In genomic region chr19:45741431-45742217, GRCm38 (mm10) we compare ENCODE assay signal across 8 mouse cellular contexts. TPM values are rescaled to one million over a fixed set of nuclear protein-coding genes. Genes with fewer than 3 reads are reported as not detected.
DNase-seq lines count a peak whose midpoint lies in the region; ATAC-seq lines count a peak whose summit lies in the region.
"Had no signal": no experiment of that assay in that cellular context is flagged by ENCODE, and none has a peak within 500 bp of the region (broad histone marks: within the 10 kb centered on the region; RNA-seq: fewer than 3 reads in every experiment).

No protein-coding gene starts in this region.

- peak overlapping the region; percentile 24; the same call in 1 of the 2 replicates for H3K9ac ChIP-seq in kidney, embryonic 16.5 days (replicated peaks; ENCODE audit: low read length)
- H3K9ac ChIP-seq in forebrain, embryonic 11.5 days (ENCODE audit: low read length) = no peak overlapping the region; the same call in 1 of the 2 replicates
- no peak overlapping the region for H3K9ac ChIP-seq in intestine, embryonic 14.5 days (ENCODE audit: low read length)

- peaks cover 45% of the 10 kb centered on the region for H3K4me1 ChIP-seq in kidney, embryonic 16.5 days (ENCODE audit: insufficient read depth, low read length)
- H3K4me1 ChIP-seq in forebrain, embryonic 11.5 days (replicated peaks; ENCODE audit: control insufficient read depth, insufficient read depth, low read length) = peaks cover 26% of the 10 kb centered on the region
- H3K4me1 ChIP-seq in intestine, embryonic 14.5 days (replicated peaks; ENCODE audit: control insufficient read depth, insufficient read depth, low read length) = peaks cover 8% of the 10 kb centered on the region

- no peak overlapping the region for H3K27ac ChIP-seq in kidney, embryonic 16.5 days (ENCODE audit: low read length)
- no peak overlapping the region for H3K27ac ChIP-seq in forebrain, embryonic 11.5 days (ENCODE audit: low read depth, low read length)
- H3K27ac ChIP-seq in intestine, embryonic 14.5 days (ENCODE audit: low read depth) = no peak overlapping the region
- H3K27ac ChIP-seq: left cerebral cortex, adult 2 months had no signal

- peak overlapping the region; percentile 89 for H3K4me2 ChIP-seq in kidney, embryonic 16.5 days (replicated peaks; ENCODE audit: low read depth, low read length)
- peak overlapping the region; percentile 67; the same call in 1 of the 2 replicates for H3K4me2 ChIP-seq in forebrain, embryonic 11.5 days (ENCODE audit: low read depth, low read length, severe bottlenecking)
- no peak overlapping the region for H3K4me2 ChIP-seq in intestine, embryonic 14.5 days (ENCODE audit: low read length)

- no peaks in the 10 kb centered on the region for H3K9me3 ChIP-seq in kidney, embryonic 16.5 days (ENCODE audit: low read length)
- no peaks in the 10 kb centered on the region for H3K9me3 ChIP-seq in forebrain, embryonic 11.5 days (ENCODE audit: control insufficient read depth, low read length)
- H3K9me3 ChIP-seq in intestine, embryonic 14.5 days (ENCODE audit: control insufficient read depth, low read length) = no peaks in the 10 kb centered on the region

- H3K4me3 ChIP-seq in kidney, embryonic 16.5 days (ENCODE audit: low read length) = peak overlapping the region; percentile 57
- peak overlapping the region; percentile 39 for H3K4me3 ChIP-seq in forebrain, embryonic 11.5 days (ENCODE audit: low read depth, low read length)
- H3K4me3 ChIP-seq in intestine, embryonic 14.5 days (ENCODE audit: low read depth, low read length) = 0 out of 2 replicates have a peak overlapping the region, but pooled peaks have one; percentile 40

- 3% methylated on average over 45 of the region's 45 CpGs for WGBS in kidney, embryonic 16.5 days
- WGBS in forebrain, embryonic 11.5 days = 1% methylated on average over 45 of the region's 45 CpGs
- WGBS in intestine, embryonic 14.5 days = 2% methylated on average over 45 of the region's 45 CpGs

- no peak for DNase-seq in kidney, postnatal 10 days
- DNase-seq in forebrain, embryonic 11.5 days (ENCODE audit: low spot score) = peak; percentile 65
- DNase-seq in intestine, embryonic 14.5 days (ENCODE audit: low spot score) = peak; percentile 67
- DNase-seq in neural tube, embryonic 10.5 days (ENCODE audit: extremely low spot score, low spot score) = peak; percentile 57
- no peak for DNase-seq in urinary bladder, postnatal 4 days (ENCODE audit: low spot score in 2 of 2)

- peaks cover 89% of the 10 kb centered on the region for H3K27me3 ChIP-seq in kidney, embryonic 16.5 days (ENCODE audit: insufficient read depth, low read length)
- peaks cover 97% of the 10 kb centered on the region for H3K27me3 ChIP-seq in forebrain, embryonic 11.5 days (ENCODE audit: control insufficient read depth, insufficient read depth, low read length)
- peaks cover 99% of the 10 kb centered on the region for H3K27me3 ChIP-seq in intestine, embryonic 14.5 days (replicated peaks; ENCODE audit: control insufficient read depth, insufficient read depth, low read length)

- no peak for ATAC-seq in kidney, embryonic 16.5 days (ENCODE audit: low FRiP score, low TSS enrichment)
- no peak for ATAC-seq in forebrain, embryonic 11.5 days (replicated peaks; ENCODE audit: low FRiP score)
- no peak for ATAC-seq in intestine, embryonic 14.5 days (replicated peaks; ENCODE audit: low FRiP score, low TSS enrichment, low read depth)
- ATAC-seq in cerebellum, adult (ENCODE audit: insufficient number of reproducible peaks, low FRiP score, low TSS enrichment) = no peak

- no peaks in the 10 kb centered on the region for H3K36me3 ChIP-seq in kidney, embryonic 16.5 days (ENCODE audit: insufficient read depth, low read length)
- no peaks in the 10 kb centered on the region for H3K36me3 ChIP-seq in forebrain, embryonic 11.5 days (ENCODE audit: control insufficient read depth, insufficient read depth, low read length)
- H3K36me3 ChIP-seq in intestine, embryonic 14.5 days (ENCODE audit: control insufficient read depth, insufficient read depth, low read length) = no peaks in the 10 kb centered on the region

RNA-seq across cellular contexts. Expression of gene Fgf8, which starts 1.1 kb away (rescaled TPM):
- polyA plus RNA-seq in kidney, embryonic 16.5 days (2015; fragmentation: Nextera tagmentation; extraction: Ambion mirVana) = 13.0 and 15.5 TPM in 2 replicates
- polyA plus RNA-seq in forebrain, embryonic 11.5 days (2014; fragmentation: Nextera tagmentation; extraction: Ambion mirVana) = 18.3 and 22.2 TPM in 2 replicates
- not detected in 2 replicates for polyA plus RNA-seq in intestine, embryonic 14.5 days (2014; fragmentation: Nextera tagmentation; extraction: Ambion mirVana)

RNA-seq across cellular contexts. Expression of gene Npm3, which starts 7.8 kb away (rescaled TPM):
- 16.3 and 18.1 TPM in 2 replicates for polyA plus RNA-seq in kidney, embryonic 16.5 days (2015; fragmentation: Nextera tagmentation; extraction: Ambion mirVana)
- polyA plus RNA-seq in forebrain, embryonic 11.5 days (2014; fragmentation: Nextera tagmentation; extraction: Ambion mirVana) = 13.1 and 18.2 TPM in 2 replicates
- 16.3 and 16.7 TPM in 2 replicates for polyA plus RNA-seq in intestine, embryonic 14.5 days (2014; fragmentation: Nextera tagmentation; extraction: Ambion mirVana)

RNA-seq across cellular contexts. Expression of gene Mgea5, which starts 42.0 kb away (rescaled TPM):
- polyA plus RNA-seq in kidney, embryonic 16.5 days (2015; fragmentation: Nextera tagmentation; extraction: Ambion mirVana) = 42.9 and 52.3 TPM in 2 replicates
- 83.4 and 88.9 TPM in 2 replicates for polyA plus RNA-seq in forebrain, embryonic 11.5 days (2014; fragmentation: Nextera tagmentation; extraction: Ambion mirVana)
- polyA plus RNA-seq in intestine, embryonic 14.5 days (2014; fragmentation: Nextera tagmentation; extraction: Ambion mirVana) = 55.0 and 58.9 TPM in 2 replicates

Comparison
In these comparisons a context has a peak if more than half of its experiments do, and no peak if none do; other contexts are left out.
1. DNase-seq: peak in forebrain, embryonic 11.5 days (single experiment), intestine, embryonic 14.5 days (single experiment) and neural tube, embryonic 10.5 days (single experiment); none in kidney, postnatal 10 days (single experiment) and urinary bladder, postnatal 4 days (0 of 2).
2. RNA of gene Fgf8, which starts 1.1 kb away (polyA plus RNA-seq): 18.3 to 22.2 TPM in forebrain, embryonic 11.5 days and 13.0 to 15.5 TPM in kidney, embryonic 16.5 days; not detected in intestine, embryonic 14.5 days; every median in the first group is over 10 times any median in the second.
3. Peak in every context shown above with its lines, with median percentiles within 50 percentile points of each other: H3K4me3 ChIP-seq.